Mouse (Mus musculus): ENCODE measurements around the gene Tubb2b. TPM values are rescaled to one million over a fixed set of nuclear protein-coding genes. Genes with fewer than 3 reads are reported as not detected.

Tubb2b gene
- 939 and 1,019 TPM in 2 replicates for polyA plus RNA-seq (2015; fragmentation: Nextera tagmentation; extraction: Ambion mirVana)

DNA sequence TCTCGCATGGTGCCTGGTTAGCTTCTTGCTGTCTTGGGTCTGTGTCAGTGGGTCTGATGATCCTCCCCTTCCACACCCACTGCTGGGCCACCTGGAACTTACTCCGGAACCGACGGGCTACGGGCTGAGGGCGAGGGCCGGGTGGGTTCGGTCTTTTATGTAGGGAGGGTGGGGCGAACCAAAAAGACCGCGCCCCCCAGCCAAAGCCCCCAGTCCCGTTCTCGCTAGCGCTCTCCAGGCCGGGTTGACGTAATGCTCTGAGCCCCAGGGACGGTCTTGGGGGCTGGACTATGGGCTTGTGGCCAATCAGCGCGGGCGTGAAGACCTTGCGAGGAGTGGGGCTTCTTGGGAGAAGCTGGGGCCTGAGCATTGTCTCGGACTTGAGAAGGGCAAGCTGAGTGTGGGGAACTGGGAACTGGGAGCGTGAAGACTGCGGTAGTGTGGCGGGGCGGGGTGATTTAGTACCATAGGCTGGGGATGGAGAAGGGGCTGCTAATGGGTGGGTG is at the start of gene Tubb2b:
TSS of gene Tubb2b (minus strand) at position 241 of the 506 bp plus-strand sequence.
- H3K27me3 ChIP-seq, result no peaks in the 10 kb centered on the region
- H3K9ac ChIP-seq, result peak within 1 kb of the TSS; percentile 99
- peaks cover 32% of the 10 kb centered on the region for H3K4me1 ChIP-seq (replicated peaks)
- peak; percentile 95 for ATAC-seq (ENCODE audit: low FRiP score, low read depth)
- H3K27ac ChIP-seq (replicated peaks), result peak within 1 kb of the TSS; percentile 99
- H3K36me3 ChIP-seq, result 0 out of 2 replicates have a peak, but pooled peaks cover 3% of the 10 kb centered on the region
- H3K4me3 ChIP-seq, result peak within 1 kb of the TSS; percentile 89
- WGBS, result under 1% methylated on average over 26 of the region's 26 CpGs
- peak within 1 kb of the TSS; percentile 85 for H3K4me2 ChIP-seq
- no peaks in the 10 kb centered on the region for H3K9me3 ChIP-seq

DNA sequence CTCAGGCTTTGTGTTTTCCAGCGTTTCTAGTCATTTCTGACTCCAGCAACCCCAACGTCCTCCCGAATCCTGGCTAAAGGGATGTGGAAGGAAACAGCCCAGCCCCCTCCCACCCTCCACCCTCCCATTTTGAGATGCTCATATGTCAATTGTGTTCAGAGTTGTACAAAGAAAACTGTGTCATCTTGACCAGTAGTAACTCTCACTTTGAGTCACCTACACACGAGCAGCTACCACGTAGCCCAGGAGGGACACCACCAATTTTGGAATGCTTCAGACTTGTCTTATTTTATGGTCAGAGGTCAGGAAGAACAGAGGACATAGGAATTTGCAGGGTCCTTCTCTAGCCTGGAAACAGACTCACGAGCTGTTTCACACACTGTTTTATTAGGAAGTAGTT is 43.8 kb upstream of the Tubb2b start:
- Histone ChIP-seq H3K36me3 (no peaks in the 10 kb centered on the region), H3K27ac (replicated peaks) (no peak overlapping the region), H3K9me3 (no peaks in the 10 kb centered on the region), H3K4me1 (replicated peaks) (no peaks in the 10 kb centered on the region), H3K9ac (no peak overlapping the region), H3K27me3 (no peaks in the 10 kb centered on the region), H3K4me2 (no peak overlapping the region), H3K4me3 (no peak overlapping the region)
- ATAC-seq (ENCODE audit: low FRiP score, low read depth), result no peak
- 94% methylated on average over 6 of the region's 6 CpGs for WGBS

DNA sequence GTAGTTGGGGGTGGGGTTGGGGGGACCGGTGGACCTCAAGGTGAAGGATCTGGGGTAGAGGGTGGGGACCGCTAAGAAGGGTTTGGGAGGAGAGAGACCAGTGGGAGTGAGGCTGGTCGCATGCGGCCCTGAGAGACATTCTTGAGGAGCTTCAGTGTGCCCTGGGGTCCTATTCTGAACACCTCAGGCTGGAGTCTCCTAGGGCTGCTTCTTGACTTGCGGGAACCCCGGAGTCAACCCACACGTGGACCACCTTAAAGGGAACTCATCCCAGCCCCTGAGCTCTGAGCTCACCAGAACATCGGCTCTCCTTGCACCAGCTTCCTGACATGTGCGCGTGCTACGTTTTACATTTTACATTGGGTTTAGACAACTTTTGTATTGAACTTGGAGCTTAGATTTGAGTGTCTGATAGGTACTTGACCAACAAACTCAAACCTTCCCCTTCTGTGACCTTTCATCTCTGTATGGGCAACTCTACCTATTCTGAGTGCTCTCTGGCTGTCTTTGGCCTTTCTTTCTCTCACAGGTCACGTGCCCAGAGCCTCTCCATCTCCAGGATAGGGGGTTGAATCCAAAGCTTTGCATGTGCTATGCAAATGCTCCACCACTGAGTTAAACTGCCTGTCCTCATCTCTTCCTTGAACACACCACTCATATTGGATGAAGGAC is 33.2 kb upstream of the Tubb2b start:
- peak overlapping the region; percentile 69 for H3K4me3 ChIP-seq
- H3K9ac ChIP-seq, result peak overlapping the region; percentile 48
- no peaks in the 10 kb centered on the region for H3K9me3 ChIP-seq
- 39% methylated on average over 12 of the region's 12 CpGs for WGBS
- peak overlapping the region; percentile 82 for H3K4me2 ChIP-seq
- peaks cover 19% of the 10 kb centered on the region for H3K4me1 ChIP-seq (replicated peaks)
- no peaks in the 10 kb centered on the region for H3K27me3 ChIP-seq
- H3K27ac ChIP-seq (replicated peaks), result peak overlapping the region; percentile 89
- H3K36me3 ChIP-seq, result peaks cover 9% of the 10 kb centered on the region
- peak; percentile 83; the same call in 1 of the 2 replicates for ATAC-seq (ENCODE audit: low FRiP score, low read depth)

DNA sequence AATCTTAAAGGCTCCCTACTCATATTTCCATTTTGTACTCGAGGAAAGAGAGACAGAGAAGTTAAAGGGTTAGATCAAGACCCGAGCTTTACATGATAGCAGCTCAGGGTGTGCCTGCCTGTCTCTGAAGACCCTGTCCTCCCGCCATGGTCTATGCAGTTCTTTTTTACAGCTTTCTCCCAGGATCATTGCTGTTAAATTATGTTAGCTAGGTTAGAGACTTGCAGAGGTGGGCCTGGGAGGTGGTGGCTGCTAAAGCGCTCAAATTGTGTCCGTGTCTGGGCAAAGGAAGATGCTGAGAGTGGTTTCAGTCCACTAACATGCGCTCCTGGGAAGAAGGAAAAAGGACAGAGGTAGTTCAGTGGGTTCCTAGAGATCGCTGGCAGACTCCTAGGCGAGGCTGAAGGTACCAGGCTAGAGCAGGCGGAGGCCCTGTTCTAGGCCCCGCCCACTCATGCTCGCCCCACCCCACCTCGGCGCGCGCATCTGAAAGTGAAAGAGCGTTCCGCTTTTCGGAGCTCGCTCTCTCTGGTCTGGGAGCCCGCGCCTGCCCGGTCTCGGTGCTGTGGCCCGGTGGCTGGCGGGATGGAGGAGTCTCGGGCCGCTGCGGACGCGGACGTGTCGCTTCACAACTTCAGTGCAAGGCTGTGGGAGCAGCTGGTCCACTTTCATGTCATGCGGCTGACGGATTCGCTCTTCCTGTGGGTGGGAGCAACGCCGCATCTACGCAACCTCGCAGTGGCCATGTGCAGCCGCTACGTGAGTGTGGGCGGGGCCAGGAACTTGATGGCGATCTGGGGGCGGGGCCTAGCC is 32.4 kb upstream of the Tubb2b start, which contains the start of gene Psmg4:
TSS of gene Psmg4 (plus strand) at position 474 of the 813 bp plus-strand sequence.
- Histone ChIP-seq H3K9me3 (no peaks in the 10 kb centered on the region), H3K4me2 (peak within 1 kb of the TSS; percentile 82), H3K4me3 (peak within 1 kb of the TSS; percentile 69), H3K27ac (replicated peaks) (peak within 1 kb of the TSS; percentile 89), H3K36me3 (peaks cover 9% of the 10 kb centered on the region), H3K4me1 (replicated peaks) (peaks cover 19% of the 10 kb centered on the region), H3K27me3 (no peaks in the 10 kb centered on the region), H3K9ac (peak within 1 kb of the TSS; percentile 48)
- WGBS, result 3% methylated on average over 44 of the region's 44 CpGs
- ATAC-seq (ENCODE audit: low FRiP score, low read depth), result peak; percentile 96

DNA sequence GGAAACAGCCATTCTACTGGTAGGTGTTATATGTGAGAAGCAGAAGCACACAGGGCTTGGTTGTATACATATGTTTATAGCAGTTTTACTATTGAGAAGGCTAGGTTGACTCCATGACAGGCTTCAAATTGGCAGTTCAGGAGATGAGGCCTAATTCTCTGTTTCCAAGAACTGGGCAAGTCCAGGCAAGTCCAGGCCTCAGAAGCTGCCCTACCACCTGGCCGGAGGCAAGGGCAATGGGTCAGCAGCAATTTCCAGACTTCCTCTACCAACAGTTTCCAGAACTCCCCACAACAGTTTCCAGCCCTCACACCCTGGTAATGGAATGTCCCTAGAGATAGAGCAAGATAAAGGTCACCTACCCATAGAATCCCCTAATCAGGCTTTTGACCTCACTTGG is 29.7 kb upstream of the Tubb2b start:
- no peak for ATAC-seq (ENCODE audit: low FRiP score, low read depth)
- Histone ChIP-seq H3K4me3 (no peak overlapping the region), H3K9ac (no peak overlapping the region), H3K9me3 (no peaks in the 10 kb centered on the region), H3K4me1 (replicated peaks) (peaks cover 26% of the 10 kb centered on the region), H3K36me3 (no peaks in the 10 kb centered on the region), H3K27ac (replicated peaks) (no peak overlapping the region), H3K4me2 (no peak overlapping the region), H3K27me3 (no peaks in the 10 kb centered on the region)
- 100% methylated on average over 1 of the region's 1 CpGs for WGBS

DNA sequence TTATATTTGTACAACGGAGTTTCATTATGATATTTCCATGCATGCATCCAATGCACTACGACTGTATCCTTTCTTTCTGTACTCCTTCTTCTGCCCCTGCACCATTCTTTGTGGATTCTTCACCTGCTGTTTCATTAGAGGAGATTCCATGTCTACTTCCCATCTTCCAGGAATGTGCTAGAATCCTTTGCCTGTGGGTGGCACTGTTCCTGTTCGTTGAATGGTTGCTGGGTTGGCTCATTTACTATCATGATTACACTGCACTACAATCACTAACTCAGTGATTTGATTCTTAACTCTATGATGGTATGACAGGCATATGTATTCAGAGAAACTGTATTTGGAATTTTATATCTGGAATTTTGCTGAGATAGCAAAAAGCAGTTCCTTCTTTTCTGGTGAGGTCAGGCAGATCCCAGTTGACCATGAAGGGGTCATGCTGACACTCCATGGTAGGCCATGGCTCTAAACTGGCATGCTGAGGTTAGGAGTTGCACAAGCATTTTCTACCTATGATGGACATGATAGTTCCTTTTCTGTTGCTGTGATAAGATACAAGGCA is 27.4 kb upstream of the Tubb2b start:
- Histone ChIP-seq H3K4me1 (replicated peaks) (peaks cover 30% of the 10 kb centered on the region), H3K9ac (no peak overlapping the region), H3K4me3 (no peak overlapping the region), H3K27me3 (no peaks in the 10 kb centered on the region), H3K36me3 (no peaks in the 10 kb centered on the region), H3K4me2 (no peak overlapping the region), H3K9me3 (no peaks in the 10 kb centered on the region), H3K27ac (replicated peaks) (no peak overlapping the region)
- 89% methylated on average over 3 of the region's 3 CpGs for WGBS
- ATAC-seq (ENCODE audit: low FRiP score, low read depth), result no peak

DNA sequence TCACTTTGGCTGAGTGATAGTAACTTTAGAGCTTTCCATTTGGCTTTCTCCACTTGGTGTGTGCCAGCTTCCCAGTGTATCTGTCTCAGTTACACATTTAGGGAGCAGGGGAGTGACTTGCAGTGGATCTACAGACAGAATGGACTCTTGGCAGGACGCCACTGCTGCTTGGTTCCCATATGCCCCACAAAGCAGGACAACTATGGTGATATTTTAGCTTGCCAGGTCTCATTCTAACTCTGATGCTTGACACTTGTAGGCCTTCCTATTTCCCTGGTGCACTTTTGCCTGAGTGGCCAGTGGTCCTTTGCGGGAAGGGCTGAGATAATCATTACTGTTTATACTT is 26.5 kb upstream of the Tubb2b start:
- Histone ChIP-seq H3K27me3 (no peaks in the 10 kb centered on the region), H3K9me3 (no peaks in the 10 kb centered on the region), H3K27ac (replicated peaks) (peak overlapping the region; percentile 67), H3K4me1 (replicated peaks) (peaks cover 22% of the 10 kb centered on the region), H3K9ac (no peak overlapping the region), H3K4me2 (no peak overlapping the region), H3K4me3 (no peak overlapping the region), H3K36me3 (no peaks in the 10 kb centered on the region)
- ATAC-seq (ENCODE audit: low FRiP score, low read depth), result no peak
- WGBS, result 67% methylated on average over 2 of the region's 2 CpGs

DNA sequence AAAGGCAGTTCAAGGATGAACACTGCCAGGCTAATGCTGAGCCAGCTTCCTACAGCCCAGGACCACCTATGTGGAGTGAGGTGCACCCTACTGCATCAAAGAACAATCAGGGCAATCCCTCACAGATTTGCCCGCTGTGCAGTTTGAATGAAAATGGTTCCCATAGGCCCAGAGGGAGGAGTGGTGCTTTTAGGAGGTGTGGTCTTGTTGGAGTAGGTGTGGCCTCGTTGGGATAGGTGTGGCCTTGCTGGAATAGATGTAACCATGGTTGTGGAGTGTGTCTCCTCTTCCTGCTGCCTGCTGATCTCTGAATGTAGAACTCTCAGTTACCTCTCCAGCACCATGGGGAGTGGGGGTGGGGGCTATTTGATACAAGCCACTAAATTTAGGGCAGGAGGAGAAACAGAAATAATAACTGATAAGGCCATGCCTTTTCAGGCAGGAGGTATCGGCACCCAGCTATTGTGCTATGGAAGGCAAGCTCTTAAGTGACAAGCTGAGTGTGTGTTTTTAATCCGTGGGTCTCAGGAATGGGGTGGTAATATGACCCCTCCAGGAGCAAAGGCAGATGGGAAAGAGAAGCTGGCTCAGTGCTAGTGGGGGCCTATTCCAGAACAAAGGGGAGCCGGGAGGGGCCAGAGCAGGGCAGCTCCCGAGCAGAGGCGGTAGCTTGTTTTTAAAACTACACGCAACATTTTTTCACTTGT is 26.0 kb upstream of the Tubb2b start:
- no peak for ATAC-seq (ENCODE audit: low FRiP score, low read depth)
- WGBS, result 58% methylated on average over 8 of the region's 8 CpGs
- Histone ChIP-seq H3K4me1 (replicated peaks) (peaks cover 21% of the 10 kb centered on the region), H3K27me3 (no peaks in the 10 kb centered on the region), H3K9me3 (no peaks in the 10 kb centered on the region), H3K27ac (replicated peaks) (peak overlapping the region; percentile 67), H3K4me3 (no peak overlapping the region), H3K9ac (no peak overlapping the region), H3K4me2 (no peak overlapping the region), H3K36me3 (no peaks in the 10 kb centered on the region)

DNA sequence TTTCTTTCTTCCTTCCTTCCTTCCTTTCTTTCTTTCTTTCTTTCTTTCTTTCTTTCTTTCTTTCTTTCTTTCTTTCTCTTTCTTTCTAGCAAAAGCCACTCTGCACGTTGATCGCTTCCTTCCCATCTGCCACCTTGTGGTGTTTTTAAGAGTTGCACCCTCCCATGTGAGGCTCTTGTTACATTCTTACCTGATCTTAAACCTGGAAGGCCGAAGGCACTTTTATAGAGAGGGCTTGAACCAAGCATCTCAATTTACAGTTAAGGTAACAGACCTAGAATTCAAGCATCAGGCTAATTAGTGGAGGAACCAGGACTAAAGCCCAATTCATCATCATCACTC is 24.6 kb upstream of the Tubb2b start:
- 28% methylated on average over 3 of the region's 3 CpGs for WGBS
- peak overlapping the region; percentile 83 for H3K27ac ChIP-seq (replicated peaks)
- peak overlapping the region; percentile 49 for H3K4me2 ChIP-seq
- peak overlapping the region; percentile 25 for H3K4me3 ChIP-seq
- peaks cover 32% of the 10 kb centered on the region for H3K4me1 ChIP-seq (replicated peaks)
- no peaks in the 10 kb centered on the region for H3K9me3 ChIP-seq
- peak overlapping the region; percentile 21; the same call in 1 of the 2 replicates for H3K9ac ChIP-seq
- no peak for ATAC-seq (ENCODE audit: low FRiP score, low read depth)
- no peaks in the 10 kb centered on the region for H3K36me3 ChIP-seq
- no peaks in the 10 kb centered on the region for H3K27me3 ChIP-seq

DNA sequence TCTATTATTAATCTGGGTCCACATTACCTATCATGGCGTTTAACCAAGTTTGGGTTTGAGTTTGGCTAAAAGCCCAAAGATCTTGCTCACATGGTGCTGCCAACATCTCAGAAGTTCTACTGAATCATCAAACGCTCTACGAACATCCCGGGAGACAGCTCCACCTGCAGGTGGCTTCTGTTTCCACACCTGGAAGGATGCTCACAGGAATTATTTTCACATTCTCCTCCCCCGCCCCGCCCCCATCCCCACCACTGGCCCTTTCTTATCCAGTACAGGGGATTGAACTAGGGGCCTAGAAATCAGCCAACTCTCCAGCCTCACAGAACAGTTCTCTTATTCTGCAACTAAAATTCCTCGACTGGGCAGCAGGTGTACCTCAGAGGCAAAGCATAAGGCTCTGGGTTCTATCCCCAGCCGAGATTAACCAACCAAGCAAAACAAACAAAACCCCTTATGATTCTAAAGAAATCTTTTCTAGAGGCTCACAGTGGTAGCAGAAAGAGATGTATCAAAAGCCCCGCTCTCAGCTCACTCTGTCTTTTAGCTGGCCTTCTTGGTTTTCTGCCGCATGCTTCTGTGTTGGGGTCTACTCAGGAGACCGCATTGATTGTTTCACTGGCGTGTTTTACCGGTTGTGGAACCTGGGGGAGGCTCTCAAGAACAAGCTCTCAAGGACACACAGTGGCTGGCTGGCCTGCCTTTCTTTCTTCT is 24.1 kb upstream of the Tubb2b start:
- H3K9me3 ChIP-seq, result no peaks in the 10 kb centered on the region
- no peaks in the 10 kb centered on the region for H3K27me3 ChIP-seq
- peak; percentile 27; the same call in 1 of the 2 replicates for ATAC-seq (ENCODE audit: low FRiP score, low read depth)
- H3K27ac ChIP-seq (replicated peaks), result peak overlapping the region; percentile 83
- H3K4me1 ChIP-seq (replicated peaks), result peaks cover 37% of the 10 kb centered on the region
- H3K9ac ChIP-seq, result peak overlapping the region; percentile 21; the same call in 1 of the 2 replicates
- no peaks in the 10 kb centered on the region for H3K36me3 ChIP-seq
- peak overlapping the region; percentile 25 for H3K4me3 ChIP-seq
- H3K4me2 ChIP-seq, result peak overlapping the region; percentile 49
- 39% methylated on average over 13 of the region's 13 CpGs for WGBS
